Comparison of ENCODE assay signal across 8 mouse cellular contexts in genomic region chr19:58060854-58061358, GRCm38 (mm10).
DNase-seq lines count a peak whose midpoint lies in the region; TF ChIP-seq lines count a peak whose summit lies in the region.
"Had no signal": no experiment of that assay in that cellular context is flagged by ENCODE, and none has a peak within 500 bp of the region (broad histone marks: within the 10 kb centered on the region; RNA-seq: fewer than 3 reads in every experiment).

No protein-coding gene starts in this region.

- dilution Hi-C loops in CH12.LX (cut with MboI; ENCODE audit: extremely low pct_ligation_motif_present, extremely low pct_unique_long_range_greater_than_20kb, low sequenced_read_pairs), result no loop called here

- no peak for TF ChIP-seq RAD21 in CH12.LX (IDR thresholded peaks at IDR 0.05; ENCODE audit: low read depth, low read length)

- H3K4me3 ChIP-seq in CH12.LX (replicated peaks in 1 of 3; ENCODE audit: low read depth in 2 of 3, low read length in 2 of 3, poor library complexity in 1 of 3), result peak overlapping the region in 1 of 3 experiments; percentile 35
- H3K4me3 ChIP-seq: megakaryocyte, embryonic 14.5 days had no signal

- in situ Hi-C loops in CH12.LX (cut with MboI; ENCODE audit: low pct_ligation_motif_present, low pct_unique_long_range_greater_than_20kb, low sequenced_read_pairs), result loop anchor here (25.0 kb wide), 1 partner anchor 401 kb away; the partner anchor contains the start of gene Gfra1

- peak; percentile 16 for DNase-seq in CH12.LX (ENCODE audit: extremely low read depth)
- peak; percentile 25 for DNase-seq in brain, adult 2 months (ENCODE audit: low read depth, low spot score)
- peak; percentile 56 for DNase-seq in gastrocnemius, postnatal 25 days
- DNase-seq in lung, postnatal 14 days, result peak; percentile 17
- DNase-seq in testis, postnatal 10 days (ENCODE audit: low spot score), result no peak
- DNase-seq in adrenal gland, postnatal 25 days, result no peak
- DNase-seq in frontal cortex, postnatal 25 days (ENCODE audit: low spot score in 2 of 2), result no peak

- H3K36me3 ChIP-seq in CH12.LX (replicated peaks in 1 of 2; ENCODE audit: control insufficient read depth in 1 of 2, insufficient read depth in 1 of 2, low read length in 1 of 2), result no peaks in the 10 kb centered on the region

- TF ChIP-seq EP300 in CH12.LX (IDR thresholded peaks at IDR 0.05; ENCODE audit: low read length), result no peak

- H3K27ac ChIP-seq in CH12.LX (ENCODE audit: insufficient read depth, low read depth), result no peak overlapping the region

- H3K27me3 ChIP-seq in CH12.LX (replicated peaks), result no peaks in the 10 kb centered on the region

- no peak for TF ChIP-seq CTCF in CH12.LX (conservative IDR thresholded peaks at IDR 0.05 in 1 of 2, IDR thresholded peaks at IDR 0.05 in 1 of 2; ENCODE audit: low read depth in 2 of 2, low read length in 2 of 2)

- no peaks in the 10 kb centered on the region for H3K79me2 ChIP-seq in CH12.LX (replicated peaks; ENCODE audit: control insufficient read depth, extremely low read depth, insufficient read depth, poor library complexity, severe bottlenecking)

- H3K9ac ChIP-seq in CH12.LX (ENCODE audit: insufficient read depth, low read depth), result no peak overlapping the region

- no peaks in the 10 kb centered on the region for H3K4me1 ChIP-seq in CH12.LX (ENCODE audit: control insufficient read depth in 1 of 2, insufficient read depth in 2 of 2)

- no peaks in the 10 kb centered on the region for H3K9me3 ChIP-seq in CH12.LX (replicated peaks; ENCODE audit: low read length)

- no peak for TF ChIP-seq POLR2A in CH12.LX (IDR thresholded peaks at IDR 0.05; ENCODE audit: low read depth, low read length)

- peak overlapping the region; percentile 63 for H3K4me2 ChIP-seq in CH12.LX (ENCODE audit: insufficient read depth, low read depth, poor library complexity, severe bottlenecking)

TF ChIP-seq in CH12.LX, 34 proteins besides CTCF, POLR2A, EP300 and RAD21:
- peak; percentile 75 for TF ChIP-seq BHLHE40 (IDR thresholded peaks at IDR 0.05; ENCODE audit: low read depth, low read length)
- no peak for TF ChIP-seq ZC3H11A (IDR thresholded peaks at IDR 0.05; ENCODE audit: low read depth, low read length)

Comparison
In these comparisons a context has a peak if more than half of its experiments do, and no peak if none do; other contexts are left out.
1. DNase-seq: peak in CH12.LX (single experiment), brain, adult 2 months (single experiment), gastrocnemius, postnatal 25 days (single experiment) and lung, postnatal 14 days (single experiment); none in testis, postnatal 10 days (single experiment), adrenal gland, postnatal 25 days (single experiment) and frontal cortex, postnatal 25 days (0 of 2).